Mouse (Mus musculus) stomach, postnatal 0 days (tissue): Measurements from ENCODE around the gene Pccb. TPM values are rescaled to one million over a fixed set of nuclear protein-coding genes. Genes with fewer than 3 reads are reported as not detected.
A peak's percentile ranks its signal among the peaks of the same experiment; 100 is the strongest.

Source experiments
- ATAC-seq: fragments of 200-750 bp; cut with Nextera tagmentation; 2 replicates; pipeline ENCODE4 v1.8.0; 2017; ENCODE audit not compliant: low FRiP score, low TSS enrichment
- DNase-seq: peaks from one replicate; pipeline ENCODE4 v3.0.0-alpha.2; 2016; ENCODE audit warnings: low spot score
- H3K27ac ChIP-seq: fragments of 300-500 bp; sonication (generic); replicated peaks from 2 replicates; pipeline ENCODE4 v1.5.1; 2014; ENCODE audit warnings: mild to moderate bottlenecking, control low read depth
- H3K27me3 ChIP-seq: fragments of 300-500 bp; sonication (generic); 2 replicates; pipeline ENCODE4 v1.6.1; 2014; ENCODE audit warnings: low read length; ENCODE audit not compliant: control insufficient read depth, insufficient read depth
- H3K36me3 ChIP-seq: fragments of 300-500 bp; sonication (generic); 2 replicates; pipeline ENCODE4 v1.6.1; 2014; ENCODE audit warnings: low read length, mixed read lengths; ENCODE audit not compliant: control insufficient read depth, insufficient read depth
- H3K4me1 ChIP-seq: fragments of 300-500 bp; sonication (generic); replicated peaks from 2 replicates; pipeline ENCODE4 v1.6.1; 2014; ENCODE audit warnings: antibody characterized with exemption; ENCODE audit not compliant: control insufficient read depth, insufficient read depth
- H3K4me2 ChIP-seq: fragments of 300-500 bp; sonication (generic); replicated peaks from 2 replicates; pipeline ENCODE4 v1.6.1; 2014; ENCODE audit warnings: low read depth, mild to moderate bottlenecking, control low read depth, moderate library complexity
- H3K4me3 ChIP-seq: fragments of 300-500 bp; sonication (generic); 2 replicates; pipeline ENCODE4 v1.5.1; 2014; ENCODE audit warnings: low read depth, low read length, control low read depth
- H3K9ac ChIP-seq: fragments of 300-500 bp; sonication (generic); 2 replicates; pipeline ENCODE4 v1.6.1; 2014; ENCODE audit warnings: mild to moderate bottlenecking, low read length, control low read depth, mixed read lengths
- H3K9me3 ChIP-seq: fragments of 300-500 bp; sonication (generic); 2 replicates; pipeline ENCODE4 v1.6.1; 2016; ENCODE audit warnings: low read length; ENCODE audit not compliant: control insufficient read depth
- CTCF ChIP-seq: IDR thresholded peaks from 2 replicates; pipeline ENCODE4 v1.5.1; 2016; ENCODE audit warnings: antibody characterized with exemption, low read depth, mild to moderate bottlenecking, moderate library complexity
- EP300 ChIP-seq: optimal IDR thresholded peaks from 2 replicates; pipeline ENCODE3; 2016; ENCODE audit warnings: antibody characterized with exemption
- WGBS: fragments of 180-500 bp; shearing (Covaris S2); extraction: QIAGEN DNeasy Blood & Tissue Kit; methylation state at CpG from one replicate; pipeline ENCODE4 v1.1.7; 2014; 5-methylcytosine and 5-hydroxymethylcytosine counted together
- polyA plus RNA-seq: library from polyadenylated mRNA; unstranded; fragments of >200 nt; fragmentation: Nextera tagmentation; extraction: Ambion mirVana; gene quantifications from 2 replicates; pipeline ENCODE4 v1.2.1, GENCODE M21; 2015

Pccb gene
- polyA plus RNA-seq, 1 experiment from 2014 or later, result 29.9 TPM

- DNase-seq (no peak), ATAC-seq (no peak)
Observed at GRCm38 (mm10) chr9:100990609-100991008, 44.1 kb downstream of the Pccb start.

GRCm38 (mm10) chr9:100987850-100988249, 46.8 kb downstream of the Pccb start:
- H3K9me3 ChIP-seq, result no peaks in the 10 kb centered on the region
- no peaks in the 10 kb centered on the region for H3K4me1 ChIP-seq
- no peak overlapping the region for H3K9ac ChIP-seq
- no peaks in the 10 kb centered on the region for H3K27me3 ChIP-seq
- no peak for ATAC-seq
- H3K36me3 ChIP-seq, result peaks cover 6% of the 10 kb centered on the region; the same call in 1 of the 2 replicates
- H3K27ac ChIP-seq, result no peak overlapping the region
- no peak overlapping the region for H3K4me3 ChIP-seq
- TF ChIP-seq EP300, result no peak
- DNase-seq, result no peak
- 89% methylated on average over 3 of the region's 3 CpGs for WGBS
- no peak overlapping the region for H3K4me2 ChIP-seq

More at GRCm38 (mm10) chr9:100990609-100991008, 44.1 kb downstream of the Pccb start:
- Histone ChIP-seq H3K4me2 (no peak overlapping the region), H3K9ac (no peak overlapping the region), H3K4me1 (no peaks in the 10 kb centered on the region), H3K4me3 (no peak overlapping the region), H3K27ac (no peak overlapping the region), H3K27me3 (no peaks in the 10 kb centered on the region), H3K9me3 (no peaks in the 10 kb centered on the region), H3K36me3 (peaks cover 10% of the 10 kb centered on the region)
- WGBS, result 90% methylated on average over 5 of the region's 5 CpGs
- TF ChIP-seq EP300, result no peak
- no peak for TF ChIP-seq CTCF

DNA sequence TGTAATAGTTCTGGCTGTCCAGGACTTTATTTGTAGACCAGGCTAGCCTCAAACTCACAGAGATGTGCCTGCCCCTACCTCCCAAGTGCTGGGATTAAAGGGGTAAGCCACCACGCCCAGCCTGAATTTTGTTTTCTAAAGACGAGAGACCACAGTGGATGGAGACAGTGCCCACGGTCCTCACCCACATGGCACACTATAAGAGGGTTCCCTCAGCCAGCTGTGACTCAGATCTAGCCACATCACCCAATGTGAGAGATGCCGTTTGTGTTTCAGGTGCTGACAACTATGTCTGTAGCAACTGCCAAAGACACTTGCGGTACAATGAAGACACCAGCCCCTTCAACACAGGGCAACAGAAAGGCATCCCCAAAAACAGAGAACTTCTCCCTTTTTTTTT, 47.7 kb downstream of the Pccb start:
- Histone ChIP-seq H3K4me2 (no peak overlapping the region), H3K27ac (no peak overlapping the region), H3K9me3 (no peaks in the 10 kb centered on the region), H3K4me1 (no peaks in the 10 kb centered on the region), H3K9ac (no peak overlapping the region), H3K4me3 (no peak overlapping the region), H3K36me3 (peaks cover 3% of the 10 kb centered on the region; the same call in 1 of the 2 replicates), H3K27me3 (no peaks in the 10 kb centered on the region)
- 93% methylated on average over 5 of the region's 5 CpGs for WGBS
- no peak for ATAC-seq
- no peak for DNase-seq
- TF ChIP-seq EP300 (no peak), CTCF (no peak)

DNA sequence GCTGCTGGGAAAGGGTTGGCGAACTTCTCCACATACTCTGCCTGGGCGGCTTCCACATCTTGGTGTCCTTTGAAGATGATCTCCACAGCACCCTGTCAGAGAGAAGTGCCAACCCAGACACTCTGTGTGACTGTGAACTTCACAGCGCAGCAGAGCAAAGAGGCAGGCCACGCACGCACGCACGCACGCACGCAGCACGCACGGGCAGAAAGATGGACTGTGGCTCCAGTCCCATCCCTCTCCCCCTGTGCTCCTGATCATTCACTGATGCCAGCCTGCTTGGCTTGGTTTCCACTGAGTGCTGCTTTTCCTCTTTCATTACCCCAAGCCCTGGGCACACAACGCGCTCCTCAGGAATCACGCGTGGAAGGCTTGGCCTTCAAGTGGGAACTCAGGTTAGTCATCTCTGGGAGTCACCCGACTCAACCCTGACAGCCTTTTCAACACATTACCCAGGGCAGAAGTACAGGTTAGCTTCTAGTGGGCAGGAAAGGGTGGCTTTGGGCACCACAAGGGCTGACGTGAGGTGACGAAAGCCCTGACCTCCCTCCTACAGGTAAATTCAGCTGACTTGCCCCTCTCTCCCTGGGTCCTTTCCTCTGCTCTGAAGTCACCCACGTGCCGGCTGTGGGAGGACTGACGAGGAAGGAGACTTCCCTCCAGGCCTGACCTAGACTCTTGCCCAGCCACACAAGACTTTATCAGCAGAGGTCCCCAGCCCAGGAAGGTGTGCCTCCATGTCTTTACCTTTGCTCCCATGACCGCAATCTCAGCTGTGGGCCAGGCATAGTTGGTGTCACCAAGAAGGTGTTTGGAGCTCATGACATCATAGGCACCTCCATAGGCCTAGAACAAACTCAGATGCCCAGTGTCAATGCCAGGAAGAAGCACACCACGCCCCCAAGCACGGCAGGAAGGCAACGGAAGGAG, 50.1 kb downstream of the Pccb start:
- ATAC-seq, result peak; percentile 87
- H3K4me2 ChIP-seq, result no peak overlapping the region
- no peak overlapping the region for H3K27ac ChIP-seq
- 94% methylated on average over 25 of the region's 25 CpGs for WGBS
- H3K27me3 ChIP-seq, result no peaks in the 10 kb centered on the region
- no peak overlapping the region for H3K4me3 ChIP-seq
- TF ChIP-seq CTCF, result no peak
- TF ChIP-seq EP300, result no peak
- H3K36me3 ChIP-seq, result peaks cover 3% of the 10 kb centered on the region; the same call in 1 of the 2 replicates
- DNase-seq, result peak; percentile 30
- H3K9ac ChIP-seq, result no peak overlapping the region
- H3K4me1 ChIP-seq, result no peaks in the 10 kb centered on the region
- no peaks in the 10 kb centered on the region for H3K9me3 ChIP-seq

- no peaks in the 10 kb centered on the region for H3K4me1 ChIP-seq
- no peak overlapping the region for H3K4me2 ChIP-seq
- H3K4me3 ChIP-seq, result no peak overlapping the region
- peaks cover 3% of the 10 kb centered on the region; the same call in 1 of the 2 replicates for H3K36me3 ChIP-seq
- no peak overlapping the region for H3K9ac ChIP-seq
- TF ChIP-seq EP300 (no peak), CTCF (no peak)
- H3K27me3 ChIP-seq, result no peaks in the 10 kb centered on the region
- H3K9me3 ChIP-seq, result no peaks in the 10 kb centered on the region
- H3K27ac ChIP-seq, result no peak overlapping the region
- no peak for DNase-seq
- WGBS, result 86% methylated on average over 7 of the region's 7 CpGs
- no peak for ATAC-seq
Observed at GRCm38 (mm10) chr9:100982786-100983185, 51.9 kb downstream of the Pccb start.

GRCm38 (mm10) chr9:100979260-100979659, 55.4 kb downstream of the Pccb start:
- ATAC-seq, result no peak

More at GRCm38 (mm10) chr9:100979260-100979659, 55.4 kb downstream of the Pccb start:
- peaks cover 3% of the 10 kb centered on the region; the same call in 1 of the 2 replicates for H3K36me3 ChIP-seq
- no peak overlapping the region for H3K4me3 ChIP-seq
- no peak overlapping the region for H3K9ac ChIP-seq
- no peak overlapping the region for H3K4me2 ChIP-seq
- H3K4me1 ChIP-seq, result no peaks in the 10 kb centered on the region
- no peak for DNase-seq
- H3K9me3 ChIP-seq, result no peaks in the 10 kb centered on the region
- no peak for TF ChIP-seq CTCF
- no peak for TF ChIP-seq EP300
- 46% methylated on average over 5 of the region's 5 CpGs for WGBS
- no peak overlapping the region for H3K27ac ChIP-seq
- H3K27me3 ChIP-seq, result no peaks in the 10 kb centered on the region
